Mouse (Mus musculus) CH12.LX (cell line): Measurements from ENCODE around the gene Pimreg.

Experiments
- CTCF ChIP-seq, 2 experiments: IDR thresholded peaks in 1 of 2; conservative IDR thresholded peaks in 1 of 2; 2 replicates each; pipeline ENCODE4 v1.5.1; 2011 to 2012; ENCODE audit warnings: low read depth in 2 of 2, low read length in 2 of 2, improper control_type of control experiment in 1 of 2, inconsistent platforms in 1 of 2, mild to moderate bottlenecking in 1 of 2, moderate library complexity in 1 of 2
- POLR2A ChIP-seq: IDR thresholded peaks from 2 replicates; pipeline ENCODE4 v1.6.1; 2011; ENCODE audit warnings: low read depth, mild to moderate bottlenecking, improper control_type of control experiment, low read length

- TF ChIP-seq CTCF (conservative IDR thresholded peaks at IDR 0.05 in 1 of 2, IDR thresholded peaks at IDR 0.05 in 1 of 2; ENCODE audit: low read depth in 2 of 2, low read length in 2 of 2) (no peak), POLR2A (no peak)
These were observed 28.9 kb downstream of the Pimreg start for GRCm38 (mm10) chr11:72070733-72071132.
